Mouse (Mus musculus): ENCODE results near the gene Srpk2.

GRCm38 (mm10) chr5:23631490-23631889 is 52.9 kb downstream of the Srpk2 start:
- TF ChIP-seq CTCF (IDR thresholded peaks at IDR 0.05 in 2 of 3, conservative IDR thresholded peaks at IDR 0.05 in 1 of 3; ENCODE audit: control insufficient read depth in 1 of 3, insufficient read depth in 1 of 3, low read depth in 2 of 3, low read length in 3 of 3, poor library complexity in 1 of 3, severe bottlenecking in 1 of 3) (no peak), POLR2AphosphoS2 (IDR thresholded peaks at IDR 0.05; ENCODE audit: low read length) (no peak), MYB (IDR thresholded peaks at IDR 0.05; ENCODE audit: low read depth, low read length) (no peak), POLR2A (IDR thresholded peaks at IDR 0.05; ENCODE audit: control insufficient read depth in 1 of 2, insufficient read depth in 1 of 2, low read depth in 1 of 2, low read length in 2 of 2, poor library complexity in 1 of 2) (no peak), POLR2AphosphoS5 (IDR thresholded peaks at IDR 0.05; ENCODE audit: borderline replicate concordance, low read depth, low read length) (no peak), MAZ (IDR thresholded peaks at IDR 0.05; ENCODE audit: low read depth, low read length) (no peak), EP300 (IDR thresholded peaks at IDR 0.05; ENCODE audit: low read depth in 1 of 2, low read length in 2 of 2) (peak; percentile 39 to 41), USF1 (IDR thresholded peaks at IDR 0.05; ENCODE audit: low read depth, low read length) (no peak), MEF2A (IDR thresholded peaks at IDR 0.05; ENCODE audit: extremely low read depth, insufficient replicate concordance, low read depth, low read length, poor library complexity, severe bottlenecking) (no peak), UBTF (IDR thresholded peaks at IDR 0.05; ENCODE audit: borderline replicate concordance, insufficient read depth, low read depth, low read length) (no peak), ZC3H11A (IDR thresholded peaks at IDR 0.05; ENCODE audit: low read depth, low read length) (no peak)
